Mouse (Mus musculus) adrenal gland, postnatal 4 days (tissue): ENCODE data around the gene Arhgap27. TPM values are rescaled to one million over a fixed set of nuclear protein-coding genes. Genes with fewer than 3 reads are reported as not detected.
"Not testable (repeated sequence)": the region's sequence is repeated elsewhere in the genome, so short reads cannot be mapped to it uniquely, and the experiment has no call there.

ENCODE experiments used
- DNase-seq, 2 experiments: peaks; one replicate each; pipeline ENCODE4 v3.0.0; 2021 to 2022; ENCODE audit warnings: low spot score in 2 of 2, mixed read lengths in 2 of 2
- total RNA-seq, 2 experiments: library from RNA; stranded (reverse); gene quantifications; 2 replicates each; pipeline ENCODE4 v1.2.3; 2021

Gene Arhgap27
- total RNA-seq, 2 experiments from 2014 or later: 21.0 to 22.3 TPM

- no peak for DNase-seq
Measured at GRCm38 (mm10) chr11:103309956-103310574, 53.4 kb downstream of the Arhgap27 start.

DNA sequence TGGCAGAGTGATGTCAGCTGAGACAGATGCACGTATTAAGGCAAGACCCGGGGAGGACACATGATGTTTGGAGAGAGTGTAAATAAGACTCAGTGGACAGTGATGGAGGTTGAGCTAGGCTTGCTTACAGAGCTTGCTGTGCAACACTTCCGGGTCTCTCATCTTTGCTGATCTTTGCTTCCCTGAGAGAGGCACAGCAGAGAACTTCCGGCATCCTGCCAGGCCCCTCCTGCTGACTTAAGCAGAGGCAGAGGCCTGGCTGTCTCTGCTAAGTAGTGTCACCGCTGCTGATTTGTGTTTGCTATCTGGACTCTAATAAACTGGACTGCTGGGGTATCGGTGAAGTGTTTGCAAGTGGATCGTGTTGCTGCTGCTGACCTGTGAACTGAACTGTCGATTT, 55.6 kb downstream of the Arhgap27 start:
- no peak for DNase-seq

- no peak for DNase-seq
Measured at GRCm38 (mm10) chr11:103304525-103304924, 59.0 kb downstream of the Arhgap27 start.

- DNase-seq: no peak
Measured at GRCm38 (mm10) chr11:103294772-103295171, 68.7 kb downstream of the Arhgap27 start.

GRCm38 (mm10) chr11:103294066-103294465, 69.4 kb downstream of the Arhgap27 start:
- no peak for DNase-seq

DNA sequence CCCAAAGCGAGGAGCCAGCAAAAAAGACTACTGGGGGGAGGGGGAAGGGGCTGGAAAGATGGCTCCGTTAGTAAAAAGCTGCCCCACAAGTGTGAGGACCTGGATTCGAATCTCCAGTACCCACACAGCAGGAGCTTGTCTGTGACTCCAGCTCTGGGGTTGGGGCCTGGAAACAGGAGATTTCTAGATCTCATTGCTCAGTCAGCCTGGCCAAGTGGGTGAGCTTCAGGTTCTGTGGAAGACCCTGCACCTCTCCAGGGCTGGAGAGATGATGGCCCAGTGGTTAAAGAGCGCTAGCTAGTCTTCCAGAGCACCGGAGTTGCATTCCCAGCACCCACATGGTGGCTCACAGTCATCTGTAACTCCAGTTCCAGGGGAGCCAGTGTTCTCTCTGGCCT, 70.6 kb downstream of the Arhgap27 start:
- no peak for DNase-seq

GRCm38 (mm10) chr11:103292152-103292889, 71.2 kb downstream of the Arhgap27 start:
- no peak for DNase-seq

GRCm38 (mm10) chr11:103290841-103291240, 72.7 kb downstream of the Arhgap27 start:
- DNase-seq: not testable (repeated sequence)

- DNase-seq: no peak
Measured at GRCm38 (mm10) chr11:103288291-103288963, 75.1 kb downstream of the Arhgap27 start.

DNA sequence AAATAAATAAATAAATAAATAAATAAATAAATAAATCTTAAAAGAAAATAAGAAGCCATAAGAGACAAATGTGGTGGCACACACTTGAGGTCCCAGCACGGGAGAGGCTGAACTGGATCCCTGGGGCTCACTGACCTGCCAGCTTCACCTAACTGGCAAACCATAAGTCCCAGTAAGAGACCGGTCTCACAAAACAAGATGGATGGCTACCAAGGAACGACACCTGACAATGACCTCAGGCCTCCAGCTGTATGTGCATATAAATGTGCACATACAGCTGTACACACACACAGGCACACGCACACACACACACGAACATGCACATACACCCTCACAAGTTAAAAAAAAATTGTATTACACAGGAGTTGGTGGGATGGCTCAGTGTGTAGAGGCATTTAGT, 76.6 kb downstream of the Arhgap27 start:
- DNase-seq: no peak

DNA sequence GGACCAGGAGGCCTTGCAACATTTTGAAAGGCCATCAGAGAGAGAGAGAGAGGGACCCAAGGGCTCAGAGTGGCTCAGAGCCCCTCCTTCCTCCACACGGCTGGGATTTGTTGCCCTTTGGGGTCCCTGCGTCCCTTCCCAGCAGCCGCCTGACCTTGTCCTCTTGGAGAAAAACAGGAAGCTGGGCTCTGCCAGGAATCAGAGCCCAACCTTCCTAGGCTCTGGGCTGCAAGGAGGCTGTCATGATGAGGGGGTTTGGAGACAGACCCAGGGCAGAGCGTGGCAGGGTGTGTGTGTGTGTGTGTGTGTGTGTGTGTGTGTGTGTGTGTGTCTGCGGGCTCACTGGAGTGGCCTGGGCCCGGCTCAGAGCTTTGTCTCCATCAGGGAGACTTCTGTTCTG, 77.5 kb downstream of the Arhgap27 start:
- DNase-seq: no peak

DNA sequence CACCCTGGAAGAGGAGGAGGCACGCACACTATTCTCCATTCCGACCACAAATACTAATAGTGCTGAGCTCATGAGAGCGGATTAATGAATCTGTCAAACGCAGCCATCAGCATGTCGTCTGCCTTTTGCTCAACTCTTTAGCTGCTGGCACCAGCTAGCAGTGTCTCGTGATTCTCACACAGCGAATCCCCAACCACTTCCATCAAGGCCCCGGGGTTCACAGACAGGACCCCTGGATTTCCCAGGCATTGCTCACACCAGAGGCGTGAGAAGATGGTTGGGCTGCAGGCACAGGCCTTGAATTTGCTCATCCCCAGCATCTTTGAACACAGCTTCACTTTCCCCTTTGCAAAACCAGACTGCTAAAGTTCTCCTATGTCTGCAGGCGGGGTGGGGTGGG, 78.2 kb downstream of the Arhgap27 start:
- no peak for DNase-seq

DNA sequence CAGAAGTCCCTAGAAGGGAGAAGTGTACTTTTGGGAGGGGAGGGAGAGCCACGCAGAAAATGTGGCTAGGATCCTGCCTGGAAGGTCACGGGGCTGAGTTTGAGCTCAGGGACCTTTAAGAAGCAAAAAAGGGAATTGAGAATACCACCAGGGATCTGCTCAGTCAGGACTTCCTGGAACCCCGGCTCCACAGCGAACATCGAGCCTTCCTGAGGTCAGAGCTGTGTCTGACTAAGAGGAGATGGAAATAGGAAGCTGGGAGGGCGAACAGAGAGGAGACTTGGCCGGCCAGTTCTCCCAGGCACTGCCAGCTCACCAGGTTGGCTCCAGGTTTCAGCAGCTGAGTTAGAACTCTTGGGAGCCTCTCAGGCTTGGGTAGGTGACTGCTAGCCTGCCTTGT, 81.7 kb downstream of the Arhgap27 start:
- DNase-seq: no peak

Other genes starting within 250 kb of the Arhgap27 start
- 10 to 100 TPM; 50.6 to 53.4 TPM for gene Hexim1, start 247.5 kb downstream of the Arhgap27 start, total RNA-seq
- 10 to 100 TPM; 10.4 to 11.8 TPM for gene Hexim2, start 231.3 kb downstream of the Arhgap27 start, total RNA-seq
- gene Fmnl1, start 192.6 kb downstream of the Arhgap27 start, total RNA-seq: 10 to 100 TPM; 13.4 to 14.2 TPM
- under 1 TPM; 0.45 to 0.70 TPM for gene 1700023F06Rik, start 155.1 kb downstream of the Arhgap27 start, total RNA-seq
- gene Spata32, start 145.3 kb downstream of the Arhgap27 start, total RNA-seq: not detected
- 1 to 10 TPM; 6.9 to 8.0 TPM for gene Map3k14, start 96.2 kb downstream of the Arhgap27 start, total RNA-seq
- 10 to 100 TPM; 18.0 TPM for gene Plekhm1, start 49.0 kb upstream of the Arhgap27 start, total RNA-seq
- not detected for gene Lrrc37a, start 140.9 kb upstream of the Arhgap27 start, total RNA-seq